Mouse (Mus musculus) heart, postnatal 0 days (tissue): ENCODE measurements at regions not wholly inside any gene's neighbourhood (a gene's known extent, or its start where the extent isn't known, plus 50 kb on each side); places are given as distances from the start of the nearest gene placed in this dataset.

Source experiments
- ATAC-seq: fragments of 200-750 bp; cut with Nextera tagmentation; 2 replicates; pipeline ENCODE4 v1.8.0; 2017; ENCODE audit warnings: low read depth, moderate number of reproducible peaks, moderate library complexity; ENCODE audit not compliant: insufficient read depth
- DNase-seq: peaks from one replicate; pipeline ENCODE4 v3.0.0-alpha.2; 2016; ENCODE audit warnings: low spot score
- H3K27ac ChIP-seq: fragments of 300-500 bp; sonication (generic); 2 replicates; pipeline ENCODE4 v1.5.1; 2014; ENCODE audit warnings: low read depth, mild to moderate bottlenecking
- H3K27me3 ChIP-seq: fragments of 300-500 bp; sonication (generic); 2 replicates; pipeline ENCODE4 v1.6.1; 2014; ENCODE audit warnings: low read length, mixed read lengths; ENCODE audit not compliant: control insufficient read depth, insufficient read depth
- H3K36me3 ChIP-seq: fragments of 300-500 bp; sonication (generic); replicated peaks from 2 replicates; pipeline ENCODE4 v1.6.1; 2014; ENCODE audit warnings: low read length, mixed read lengths; ENCODE audit not compliant: control insufficient read depth, insufficient read depth
- H3K4me1 ChIP-seq: fragments of 300-500 bp; sonication (generic); 2 replicates; pipeline ENCODE4 v1.6.1; 2014; ENCODE audit warnings: antibody characterized with exemption; ENCODE audit not compliant: control insufficient read depth, insufficient read depth
- H3K4me2 ChIP-seq: fragments of 300-500 bp; sonication (generic); 2 replicates; pipeline ENCODE4 v1.6.1; 2014; ENCODE audit warnings: low read depth, mild to moderate bottlenecking, low read length, moderate library complexity
- H3K4me3 ChIP-seq: fragments of 300-500 bp; sonication (generic); 2 replicates; pipeline ENCODE4 v1.5.1; 2014; ENCODE audit warnings: low read depth, low read length
- H3K9ac ChIP-seq: fragments of 300-500 bp; sonication (generic); replicated peaks from 2 replicates; pipeline ENCODE4 v1.6.1; 2014; ENCODE audit warnings: low read depth, low read length, mixed read lengths
- H3K9me3 ChIP-seq: fragments of 300-500 bp; sonication (generic); replicated peaks from 2 replicates; pipeline ENCODE4 v1.6.1; 2016; ENCODE audit warnings: low read length; ENCODE audit not compliant: control insufficient read depth
- CTCF ChIP-seq: IDR thresholded peaks from 2 replicates; pipeline ENCODE4 v1.5.1; 2016; ENCODE audit warnings: antibody characterized with exemption, control low read depth, low read depth
- EP300 ChIP-seq: IDR thresholded peaks from 2 replicates; pipeline ENCODE4 v1.6.1; 2016; ENCODE audit warnings: antibody characterized with exemption, low read depth
- WGBS: fragments of 180-500 bp; shearing (Covaris S2); extraction: QIAGEN DNeasy Blood & Tissue Kit; methylation state at CpG from one replicate; pipeline ENCODE4 v1.1.7; 2014; 5-methylcytosine and 5-hydroxymethylcytosine counted together

- Histone ChIP-seq H3K9ac (no peak overlapping the region), H3K27me3 (no peaks in the 10 kb centered on the region), H3K27ac (no peak overlapping the region), H3K9me3 (no peaks in the 10 kb centered on the region), H3K4me3 (no peak overlapping the region), H3K36me3 (no peaks in the 10 kb centered on the region), H3K4me2 (no peak overlapping the region), H3K4me1 (no peaks in the 10 kb centered on the region)
- ATAC-seq (no peak), DNase-seq (no peak)
- no peak for TF ChIP-seq EP300
- no peak for TF ChIP-seq CTCF
Observed at GRCm38 (mm10) chr4:55984026-55984425, 451.8 kb upstream of the Klf4 start.

DNA sequence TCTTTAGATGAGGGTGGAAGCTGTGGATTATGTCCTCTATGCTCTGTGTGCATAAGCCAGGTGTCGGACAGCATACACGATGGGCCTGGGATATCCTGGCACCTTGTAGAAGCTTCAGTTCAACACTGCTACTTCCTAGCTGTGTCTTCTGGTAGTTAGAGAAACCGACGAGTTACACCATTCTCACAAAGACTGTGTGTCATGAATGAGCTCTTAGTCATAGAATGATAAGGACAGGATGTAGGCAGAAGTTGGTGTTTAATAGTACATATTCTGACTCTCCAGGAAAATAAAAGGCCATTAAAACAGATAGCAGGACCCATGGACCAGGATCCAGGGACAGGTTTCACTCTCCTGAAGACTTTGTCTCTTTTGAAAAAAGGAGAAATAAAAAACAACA is 446.3 kb upstream of the Klf4 start:
- TF ChIP-seq EP300: no peak
- no peak for TF ChIP-seq CTCF
- 77% methylated on average over 4 of the region's 4 CpGs for WGBS
- Histone ChIP-seq H3K36me3 (no peaks in the 10 kb centered on the region), H3K27me3 (no peaks in the 10 kb centered on the region), H3K4me3 (no peak overlapping the region), H3K9me3 (no peaks in the 10 kb centered on the region), H3K4me1 (no peaks in the 10 kb centered on the region), H3K4me2 (no peak overlapping the region), H3K9ac (no peak overlapping the region), H3K27ac (no peak overlapping the region)
- no peak for ATAC-seq
- no peak for DNase-seq

GRCm38 (mm10) chr4:55976265-55976664 is 444.0 kb upstream of the Klf4 start:
- Histone ChIP-seq H3K4me1 (no peaks in the 10 kb centered on the region), H3K36me3 (no peaks in the 10 kb centered on the region), H3K4me2 (no peak overlapping the region), H3K4me3 (no peak overlapping the region), H3K9ac (no peak overlapping the region), H3K9me3 (no peaks in the 10 kb centered on the region), H3K27me3 (no peaks in the 10 kb centered on the region), H3K27ac (no peak overlapping the region)
- DNase-seq (no peak), ATAC-seq (no peak)
- 65% methylated on average over 2 of the region's 2 CpGs for WGBS
- TF ChIP-seq EP300 (no peak), CTCF (no peak)

- DNase-seq (no peak), ATAC-seq (no peak)
- no peaks in the 10 kb centered on the region for H3K27me3 ChIP-seq
- TF ChIP-seq CTCF: no peak
- TF ChIP-seq EP300: no peak
- H3K4me2 ChIP-seq: no peak overlapping the region
- H3K9ac ChIP-seq: no peak overlapping the region
- H3K9me3 ChIP-seq: no peaks in the 10 kb centered on the region
- H3K36me3 ChIP-seq: no peaks in the 10 kb centered on the region
- 73% methylated on average over 1 of the region's 1 CpGs for WGBS
- peaks cover 5% of the 10 kb centered on the region; the same call in 1 of the 2 replicates for H3K4me1 ChIP-seq
- H3K4me3 ChIP-seq: no peak overlapping the region
- H3K27ac ChIP-seq: no peak overlapping the region
Observed at GRCm38 (mm10) chr4:55973706-55974105, 441.4 kb upstream of the Klf4 start.

- Histone ChIP-seq H3K27me3 (no peaks in the 10 kb centered on the region), H3K9ac (no peak overlapping the region), H3K4me2 (no peak overlapping the region), H3K4me3 (no peak overlapping the region), H3K4me1 (peaks cover 5% of the 10 kb centered on the region; the same call in 1 of the 2 replicates), H3K9me3 (no peaks in the 10 kb centered on the region), H3K27ac (no peak overlapping the region), H3K36me3 (no peaks in the 10 kb centered on the region)
- 79% methylated on average over 7 of the region's 7 CpGs for WGBS
- TF ChIP-seq CTCF: no peak
- TF ChIP-seq EP300: no peak
- ATAC-seq: no peak
- DNase-seq: no peak
Observed at GRCm38 (mm10) chr4:55972235-55972819, 440.1 kb upstream of the Klf4 start.

- H3K4me3 ChIP-seq: no peak overlapping the region
- no peaks in the 10 kb centered on the region for H3K9me3 ChIP-seq
- TF ChIP-seq CTCF: no peak
- no peak for TF ChIP-seq EP300
- no peak for ATAC-seq
- no peak overlapping the region for H3K27ac ChIP-seq
- H3K9ac ChIP-seq: no peak overlapping the region
- no peak overlapping the region for H3K4me2 ChIP-seq
- WGBS: 57% methylated on average over 1 of the region's 1 CpGs
- H3K4me1 ChIP-seq: no peaks in the 10 kb centered on the region
- H3K36me3 ChIP-seq: no peaks in the 10 kb centered on the region
- DNase-seq: no peak
- H3K27me3 ChIP-seq: no peaks in the 10 kb centered on the region
Observed at GRCm38 (mm10) chr4:55960063-55960462, 427.8 kb upstream of the Klf4 start.
